Mouse (Mus musculus) c-Kit-negative CD71-positive TER-119-positive erythroid progenitor cells, embryonic 14.5 days (primary cell): Measurements from ENCODE around the gene Dzank1.
A peak's percentile ranks its signal among the peaks of the same experiment; 100 is the strongest.

Experiments
- DNase-seq: peaks from one replicate; pipeline ENCODE4 v3.0.0-alpha.2; 2013; ENCODE audit warnings: low read depth, low spot score

The Dzank1 gene

GRCm38 (mm10) chr2:144526981-144527820, at the start of gene Dzank1, which contains the start of gene Polr3f:
Gene Dzank1, minus strand, starts transcription at chr2:144527414.
Gene Polr3f, plus strand, starts transcription at chr2:144527718.
- DNase-seq, result peak; percentile 89

- DNase-seq, result peak; percentile 97
Measured at GRCm38 (mm10) chr2:144555820-144556552, 28.8 kb upstream of the Dzank1 start, which contains the start of gene Sec23b. Gene Sec23b, plus strand, starts transcription at chr2:144556229.

- DNase-seq, result no peak
Measured at GRCm38 (mm10) chr2:144555286-144555819, 28.1 kb upstream of the Dzank1 start.

DNA sequence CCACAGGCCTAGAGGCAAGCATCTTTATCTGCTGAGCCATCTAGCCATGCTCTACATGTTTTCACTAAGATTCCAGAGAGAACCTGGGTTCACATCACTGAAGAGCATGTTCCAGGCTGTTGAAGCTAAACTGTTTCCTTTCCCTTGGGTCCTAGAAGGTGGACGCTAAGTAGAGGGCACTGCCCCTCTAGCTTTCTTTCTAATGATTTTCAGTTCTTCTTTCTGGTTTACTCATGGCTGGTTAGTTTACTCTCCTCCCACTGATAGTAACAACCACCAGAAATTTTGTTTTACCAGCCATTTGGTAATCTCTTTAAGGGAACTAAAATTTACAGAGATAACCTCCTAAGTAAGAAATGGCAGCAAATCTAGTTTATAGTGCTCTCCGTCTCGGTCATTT, 26.7 kb upstream of the Dzank1 start:
- no peak for DNase-seq

DNA sequence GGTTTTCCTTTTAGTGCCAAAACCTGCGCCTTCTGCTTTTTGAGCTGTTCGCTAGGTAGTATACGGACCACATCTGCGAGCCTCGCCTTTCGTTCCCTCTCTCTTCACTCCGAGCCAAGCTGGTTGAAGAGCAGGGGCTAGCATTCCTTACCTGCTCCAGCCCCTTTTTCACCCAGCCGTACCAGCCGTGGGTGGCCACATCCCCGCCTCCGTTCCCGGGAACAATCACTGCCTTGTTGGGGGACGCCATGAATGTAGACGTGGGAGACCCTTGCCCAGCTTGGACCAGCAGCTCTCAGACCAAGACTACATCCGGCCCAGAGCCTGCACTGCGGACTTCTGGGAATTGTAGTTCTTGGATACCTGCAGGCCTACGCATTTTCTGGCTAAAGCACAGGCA, 23.3 kb upstream of the Dzank1 start, which contains the start of gene Rbbp9:
Rbbp9 (minus strand) TSS at position 341 of the 400 bp plus-strand sequence.
- DNase-seq, result no peak

GRCm38 (mm10) chr2:144547559-144547958, 20.3 kb upstream of the Dzank1 start:
- no peak for DNase-seq

DNA sequence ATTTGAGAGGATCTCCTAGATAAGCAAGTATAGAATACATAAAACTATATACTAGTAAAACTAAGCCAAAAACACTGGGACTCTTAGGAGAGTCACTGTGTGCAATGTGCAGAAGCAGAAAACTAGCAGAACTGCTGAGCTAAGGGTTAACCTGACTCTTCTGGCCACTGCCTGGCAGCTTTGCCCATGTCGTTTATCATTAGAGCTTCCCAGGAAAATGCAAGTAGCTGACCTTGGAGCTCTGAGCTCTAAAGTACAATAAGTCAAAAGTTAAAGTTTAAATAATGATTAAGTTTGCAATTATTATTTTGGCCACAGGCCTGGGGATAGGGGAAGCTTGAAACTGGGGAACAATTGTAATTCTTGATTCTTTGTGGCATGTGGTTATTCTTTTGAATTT, 18.3 kb upstream of the Dzank1 start:
- DNase-seq, result no peak

DNA sequence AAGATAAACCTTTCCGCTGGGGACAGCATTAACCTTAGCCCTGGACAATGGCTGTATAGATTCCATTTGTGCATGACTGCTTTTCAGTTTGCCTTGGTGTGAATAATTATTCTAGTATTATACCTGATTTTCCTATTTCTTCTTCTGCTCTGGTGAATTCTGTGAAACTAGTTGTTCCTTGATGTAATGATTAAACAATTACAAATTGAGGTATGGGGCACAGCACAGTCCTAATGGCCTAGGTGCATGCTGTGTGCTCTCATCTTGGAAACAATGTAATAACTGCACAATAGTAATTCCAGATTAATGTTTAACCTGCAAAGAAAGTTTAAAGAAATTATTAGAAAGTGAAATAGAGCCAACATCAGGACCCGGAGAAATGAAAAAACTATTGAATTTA, 17.8 kb upstream of the Dzank1 start:
- DNase-seq, result no peak

- no peak for DNase-seq
Measured at GRCm38 (mm10) chr2:144544630-144545029, 17.4 kb upstream of the Dzank1 start.

DNA sequence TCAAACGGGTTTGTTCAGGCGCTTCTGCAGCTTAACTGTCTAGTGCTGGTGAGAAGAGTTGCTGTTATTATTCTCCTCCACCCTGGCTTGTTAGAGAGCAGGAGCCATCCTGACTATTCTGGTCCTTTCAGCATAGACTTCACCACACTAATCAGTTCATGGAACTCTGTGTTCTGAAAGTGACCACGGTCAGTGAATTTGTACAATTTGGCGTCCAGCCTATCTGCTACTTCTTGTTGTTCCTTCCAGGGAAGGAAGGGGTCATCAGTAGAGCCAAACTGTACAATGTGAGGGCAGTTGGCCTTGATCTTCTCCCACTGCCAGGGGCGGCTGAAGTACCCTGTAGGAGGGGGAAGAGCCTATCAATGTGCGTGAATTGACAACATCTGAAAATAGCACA, 16.5 kb upstream of the Dzank1 start:
- DNase-seq, result no peak

- no peak for DNase-seq
Measured at GRCm38 (mm10) chr2:144541246-144541645, 14.0 kb upstream of the Dzank1 start.

- no peak for DNase-seq
Measured at GRCm38 (mm10) chr2:144537123-144537522, 9.9 kb upstream of the Dzank1 start.

GRCm38 (mm10) chr2:144527821-144528174, 584 bp upstream of the Dzank1 start:
- no peak for DNase-seq

GRCm38 (mm10) chr2:144525856-144526255, 1.4 kb downstream of the Dzank1 start:
- DNase-seq, result no peak

DNA sequence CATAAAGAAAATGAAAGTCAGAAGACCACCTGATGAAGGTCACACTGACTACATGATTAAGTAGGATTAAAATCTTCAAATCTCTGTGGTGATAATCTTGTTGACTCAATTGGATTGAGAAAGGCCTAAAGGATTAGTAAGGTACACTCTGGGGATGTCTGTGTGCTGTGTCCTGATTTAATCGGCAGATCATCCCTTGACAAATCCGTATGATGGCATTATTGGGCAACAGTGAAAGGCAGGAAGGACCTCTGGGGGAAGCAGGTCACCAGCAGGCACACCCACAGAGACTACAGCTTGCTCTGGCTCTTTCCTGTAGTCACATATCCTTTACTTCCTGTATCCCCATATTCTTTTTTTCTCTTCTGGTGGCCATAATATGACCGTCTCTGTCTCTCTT, 7.4 kb downstream of the Dzank1 start:
- no peak for DNase-seq

GRCm38 (mm10) chr2:144514619-144515018, 12.6 kb downstream of the Dzank1 start:
- no peak for DNase-seq

DNA sequence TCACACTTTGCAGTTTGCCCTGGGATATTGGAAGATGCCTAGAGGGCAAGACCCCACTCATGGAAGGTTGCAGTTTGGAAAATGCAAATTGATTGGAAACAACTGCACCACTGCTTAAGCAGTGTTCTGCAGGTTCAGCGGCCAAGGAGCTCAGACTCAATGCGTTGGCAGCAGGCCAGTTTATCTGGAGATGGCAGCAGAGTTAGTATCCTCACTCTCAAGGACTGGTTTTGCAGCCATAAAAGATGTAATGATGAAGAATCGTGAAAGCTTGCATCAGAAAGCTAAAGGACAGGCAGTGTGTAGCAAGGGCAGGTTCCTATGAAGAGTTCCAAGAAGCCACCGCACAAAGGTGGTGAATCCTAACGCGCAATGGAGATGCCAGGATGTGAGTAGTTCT, 25.1 kb downstream of the Dzank1 start:
- DNase-seq, result no peak

GRCm38 (mm10) chr2:144489342-144489741, 37.9 kb downstream of the Dzank1 start:
- DNase-seq, result no peak

DNA sequence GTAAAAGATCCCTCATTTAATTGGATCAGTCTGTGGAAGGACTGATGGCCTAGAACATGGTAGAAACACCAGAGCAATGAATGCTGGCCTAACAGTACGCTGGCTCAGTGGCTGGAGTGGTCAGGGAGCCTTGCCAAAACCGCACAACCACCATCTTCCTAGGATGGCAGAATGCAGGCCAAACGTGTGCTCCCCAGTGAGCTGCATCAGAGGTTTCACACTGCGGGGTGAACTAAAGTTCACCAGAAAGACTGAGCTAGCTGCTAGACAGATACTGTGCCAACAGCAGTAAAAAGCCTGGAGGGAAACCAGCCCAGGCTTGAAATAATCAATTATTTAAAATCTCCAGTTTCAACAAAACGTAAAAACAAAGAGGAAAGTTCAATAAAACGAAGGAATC, 39.7 kb downstream of the Dzank1 start:
- no peak for DNase-seq

- DNase-seq, result no peak
Measured at GRCm38 (mm10) chr2:144485439-144485838, 41.8 kb downstream of the Dzank1 start.

DNA sequence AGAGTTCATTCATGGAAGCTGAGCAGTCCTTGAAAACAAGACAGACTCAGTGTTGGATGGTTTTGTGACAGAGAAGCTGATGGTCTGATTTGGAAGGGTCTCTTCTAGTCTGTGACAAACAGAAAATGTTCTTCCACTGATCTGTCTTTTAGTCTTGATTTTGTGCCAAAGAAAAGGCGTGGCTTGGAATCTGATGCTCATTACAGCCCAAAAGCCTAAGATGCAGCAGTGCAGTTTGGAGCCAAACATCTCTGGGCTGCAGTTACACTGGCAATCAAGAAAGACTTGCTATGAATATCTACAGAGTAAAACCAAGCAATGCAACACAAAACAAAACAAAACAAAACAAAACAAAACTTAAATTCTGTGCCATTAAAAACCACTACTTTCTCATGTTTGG, 43.1 kb downstream of the Dzank1 start:
- DNase-seq, result no peak

DNA sequence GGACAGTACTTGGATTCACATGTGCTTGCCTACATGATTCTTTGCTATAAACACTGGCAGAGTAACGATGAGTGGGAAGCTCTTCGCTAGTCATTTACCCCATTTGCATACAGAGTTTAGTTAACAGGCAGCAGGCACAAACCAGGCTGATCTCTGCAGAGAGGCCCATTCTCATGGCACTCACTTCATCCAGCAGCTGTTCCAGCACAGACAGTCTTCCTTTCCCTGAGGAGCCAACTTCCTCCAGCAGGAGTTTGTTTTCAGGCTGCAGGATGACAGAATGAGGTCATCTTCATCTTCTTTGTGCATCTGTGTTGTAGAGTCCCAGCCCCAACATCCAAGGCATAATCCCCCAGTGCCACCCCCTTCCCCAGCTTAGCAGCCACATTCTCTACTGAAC, 47.8 kb downstream of the Dzank1 start:
- DNase-seq, result no peak

DNA sequence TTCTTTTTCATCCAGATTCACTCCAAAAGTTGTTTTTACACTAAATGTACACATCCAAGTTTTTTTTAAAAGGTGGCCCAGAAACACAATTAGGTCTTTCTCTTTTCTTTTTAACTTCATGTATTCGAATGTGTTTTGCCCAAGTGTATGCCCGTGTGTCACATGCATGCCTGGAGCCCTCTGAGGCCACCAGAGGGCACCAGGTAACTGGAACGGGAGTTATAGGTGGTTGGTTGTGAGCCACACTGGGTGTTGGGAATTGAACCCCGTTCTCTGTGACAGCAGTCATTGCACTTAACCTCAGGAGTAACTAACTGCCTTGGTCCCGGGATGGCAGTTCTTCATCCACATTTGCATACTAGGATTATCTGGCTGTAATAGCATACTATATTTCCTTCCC, 60.0 kb downstream of the Dzank1 start:
- DNase-seq, result no peak
